Mouse (Mus musculus): ENCODE data around the gene Sft2d1.

- TF ChIP-seq CTCF (IDR thresholded peaks at IDR 0.05; ENCODE audit: control insufficient read depth, insufficient read depth, insufficient read length), result no peak
- TF ChIP-seq MAX (IDR thresholded peaks at IDR 0.05), result no peak
- no peak for TF ChIP-seq MYOG (IDR thresholded peaks at IDR 0.05; ENCODE audit: control insufficient read depth, extremely low read depth, insufficient read length)
- TF ChIP-seq CEBPB (IDR thresholded peaks at IDR 0.05; ENCODE audit: low read depth), result no peak
- TF ChIP-seq USF1 (IDR thresholded peaks at IDR 0.05; ENCODE audit: low read depth), result no peak
These were observed 19.7 kb downstream of the Sft2d1 start for GRCm38 (mm10) chr17:8330602-8331001.

All from C2C12 (cell line).